Mouse (Mus musculus): ENCODE data around the gene Uba52.

The Uba52 gene

GRCm38 (mm10) chr8:70510228-70510915, at the start of gene Uba52:
TSS of gene Uba52 (minus strand) at chr8:70510801.
- DNase-seq, result peak; percentile 98

GRCm38 (mm10) chr8:70560096-70560495, 49.5 kb upstream of the Uba52 start:
- peak; percentile 73 for DNase-seq

- DNase-seq, result no peak
Observed at GRCm38 (mm10) chr8:70558983-70559382, 48.4 kb upstream of the Uba52 start.

- no peak for DNase-seq
Observed at GRCm38 (mm10) chr8:70558334-70558733, 47.7 kb upstream of the Uba52 start.

- DNase-seq, result no peak
Observed at GRCm38 (mm10) chr8:70555079-70555747, 44.6 kb upstream of the Uba52 start.

- peak; percentile 68 for DNase-seq
Observed at GRCm38 (mm10) chr8:70553740-70554139, 43.1 kb upstream of the Uba52 start.

- no peak for DNase-seq
Observed at GRCm38 (mm10) chr8:70552836-70553235, 42.2 kb upstream of the Uba52 start.

- no peak for DNase-seq
Observed at GRCm38 (mm10) chr8:70551558-70552161, 41.1 kb upstream of the Uba52 start.

GRCm38 (mm10) chr8:70549412-70550184, 39.0 kb upstream of the Uba52 start:
- no peak for DNase-seq

GRCm38 (mm10) chr8:70547762-70548161, 37.2 kb upstream of the Uba52 start:
- DNase-seq, result no peak

- no peak for DNase-seq
Observed at GRCm38 (mm10) chr8:70546412-70546811, 35.8 kb upstream of the Uba52 start.

- peak; percentile 50 for DNase-seq
Observed at GRCm38 (mm10) chr8:70544200-70544687, 33.6 kb upstream of the Uba52 start.

GRCm38 (mm10) chr8:70541081-70541480, 30.5 kb upstream of the Uba52 start:
- DNase-seq, result no peak

- peak; percentile 62 for DNase-seq
Observed at GRCm38 (mm10) chr8:70540507-70541071, 30.0 kb upstream of the Uba52 start.

- DNase-seq, result no peak
Observed at GRCm38 (mm10) chr8:70540013-70540506, 29.5 kb upstream of the Uba52 start.

GRCm38 (mm10) chr8:70539077-70539813, 28.6 kb upstream of the Uba52 start, which contains the start of gene Ell:
TSS of gene Ell (plus strand) at chr8:70539457.
- DNase-seq, result peak; percentile 100

- DNase-seq, result peak; percentile 100
Observed at GRCm38 (mm10) chr8:70538633-70539076, 28.1 kb upstream of the Uba52 start.

GRCm38 (mm10) chr8:70538024-70538579, 27.5 kb upstream of the Uba52 start:
- DNase-seq, result peak; percentile 80

GRCm38 (mm10) chr8:70535701-70536100, 25.1 kb upstream of the Uba52 start:
- no peak for DNase-seq

GRCm38 (mm10) chr8:70535221-70535620, 24.6 kb upstream of the Uba52 start:
- no peak for DNase-seq

- no peak for DNase-seq
Observed at GRCm38 (mm10) chr8:70534281-70534680, 23.7 kb upstream of the Uba52 start.

Measured in kidney, adult 9 months (tissue).